Mouse (Mus musculus): Measurements from ENCODE around the gene Grsf1. TPM values are rescaled to one million over a fixed set of nuclear protein-coding genes. Genes with fewer than 3 reads are reported as not detected.

Grsf1 gene
- polyA plus RNA-seq, 1 experiment from 2014 or later: 57.8 TPM

- Histone ChIP-seq H3K4me1 (no peaks in the 10 kb centered on the region), H3K9me3 (replicated peaks) (no peaks in the 10 kb centered on the region), H3K36me3 (no peaks in the 10 kb centered on the region), H3K4me2 (no peak overlapping the region), H3K27me3 (peaks cover 27% of the 10 kb centered on the region), H3K9ac (no peak overlapping the region), H3K27ac (no peak overlapping the region), H3K4me3 (replicated peaks) (no peak overlapping the region)
- WGBS: 3% methylated on average over 6 of the region's 6 CpGs
- no peak for ATAC-seq (replicated peaks; ENCODE audit: low FRiP score)
Observed at GRCm38 (mm10) chr5:88685306-88685705, 9.3 kb upstream of the Grsf1 start.

- H3K9me3 ChIP-seq (replicated peaks): no peaks in the 10 kb centered on the region
- ATAC-seq (replicated peaks; ENCODE audit: low FRiP score): no peak
- H3K27me3 ChIP-seq: peaks cover 27% of the 10 kb centered on the region
- H3K4me1 ChIP-seq: no peaks in the 10 kb centered on the region
- H3K4me2 ChIP-seq: no peak overlapping the region
- no peak overlapping the region for H3K27ac ChIP-seq
- no peak overlapping the region for H3K9ac ChIP-seq
- WGBS: 8% methylated on average over 3 of the region's 3 CpGs
- no peaks in the 10 kb centered on the region for H3K36me3 ChIP-seq
- no peak overlapping the region for H3K4me3 ChIP-seq (replicated peaks)
Observed at GRCm38 (mm10) chr5:88684226-88684625, 8.3 kb upstream of the Grsf1 start.

- no peaks in the 10 kb centered on the region for H3K36me3 ChIP-seq
- peaks cover 27% of the 10 kb centered on the region for H3K27me3 ChIP-seq
- WGBS: 58% methylated on average over 9 of the region's 9 CpGs
- H3K27ac ChIP-seq: no peak overlapping the region
- H3K9ac ChIP-seq: no peak overlapping the region
- H3K4me2 ChIP-seq: no peak overlapping the region
- no peak for ATAC-seq (replicated peaks; ENCODE audit: low FRiP score)
- H3K4me1 ChIP-seq: no peaks in the 10 kb centered on the region
- H3K9me3 ChIP-seq (replicated peaks): no peaks in the 10 kb centered on the region
- H3K4me3 ChIP-seq (replicated peaks): no peak overlapping the region
Observed at GRCm38 (mm10) chr5:88683706-88684105, 7.7 kb upstream of the Grsf1 start.

GRCm38 (mm10) chr5:88680567-88680966, 4.6 kb upstream of the Grsf1 start:
- 84% methylated on average over 6 of the region's 6 CpGs for WGBS
- no peak for ATAC-seq (replicated peaks; ENCODE audit: low FRiP score)
- peaks cover 21% of the 10 kb centered on the region for H3K27me3 ChIP-seq
- no peak overlapping the region for H3K4me3 ChIP-seq (replicated peaks)
- no peaks in the 10 kb centered on the region for H3K36me3 ChIP-seq
- no peaks in the 10 kb centered on the region for H3K9me3 ChIP-seq (replicated peaks)
- H3K4me1 ChIP-seq: 0 out of 2 replicates have a peak, but pooled peaks cover 2% of the 10 kb centered on the region
- no peak overlapping the region for H3K4me2 ChIP-seq
- H3K9ac ChIP-seq: no peak overlapping the region
- H3K27ac ChIP-seq: no peak overlapping the region

GRCm38 (mm10) chr5:88679341-88679740, 3.4 kb upstream of the Grsf1 start:
- Histone ChIP-seq H3K9me3 (replicated peaks) (no peaks in the 10 kb centered on the region), H3K4me3 (replicated peaks) (no peak overlapping the region), H3K9ac (no peak overlapping the region), H3K27me3 (peaks cover 9% of the 10 kb centered on the region), H3K36me3 (no peaks in the 10 kb centered on the region), H3K27ac (no peak overlapping the region), H3K4me1 (peaks cover 7% of the 10 kb centered on the region), H3K4me2 (no peak overlapping the region)
- WGBS: 12% methylated on average over 6 of the region's 6 CpGs
- no peak for ATAC-seq (replicated peaks; ENCODE audit: low FRiP score)

GRCm38 (mm10) chr5:88678929-88679328, 3.0 kb upstream of the Grsf1 start:
- Histone ChIP-seq H3K9ac (no peak overlapping the region), H3K27ac (no peak overlapping the region), H3K4me1 (peaks cover 11% of the 10 kb centered on the region), H3K27me3 (peaks cover 6% of the 10 kb centered on the region), H3K36me3 (no peaks in the 10 kb centered on the region), H3K9me3 (replicated peaks) (no peaks in the 10 kb centered on the region), H3K4me3 (replicated peaks) (no peak overlapping the region), H3K4me2 (no peak overlapping the region)
- ATAC-seq (replicated peaks; ENCODE audit: low FRiP score): no peak
- WGBS: 40% methylated on average over 7 of the region's 7 CpGs

GRCm38 (mm10) chr5:88674703-88675442, 1.1 kb downstream of the Grsf1 start:
- H3K9ac ChIP-seq: peak overlapping the region; percentile 99
- H3K9me3 ChIP-seq (replicated peaks): no peaks in the 10 kb centered on the region
- peak; percentile 40; the same call in 1 of the 2 replicates for ATAC-seq (replicated peaks; ENCODE audit: low FRiP score)
- peak overlapping the region; percentile 96 for H3K27ac ChIP-seq
- under 1% methylated on average over 40 of the region's 47 CpGs for WGBS
- H3K4me1 ChIP-seq: peaks cover 18% of the 10 kb centered on the region
- peak overlapping the region; percentile 97 for H3K4me3 ChIP-seq (replicated peaks)
- peaks cover 33% of the 10 kb centered on the region for H3K36me3 ChIP-seq
- H3K4me2 ChIP-seq: peak overlapping the region; percentile 77
- H3K27me3 ChIP-seq: no peaks in the 10 kb centered on the region

- Histone ChIP-seq H3K4me2 (no peak overlapping the region), H3K4me3 (replicated peaks) (no peak overlapping the region), H3K27me3 (no peaks in the 10 kb centered on the region), H3K9me3 (replicated peaks) (no peaks in the 10 kb centered on the region), H3K9ac (no peak overlapping the region), H3K4me1 (no peaks in the 10 kb centered on the region), H3K36me3 (peaks cover 93% of the 10 kb centered on the region), H3K27ac (no peak overlapping the region)
- no peak for ATAC-seq (replicated peaks; ENCODE audit: low FRiP score)
- WGBS: 91% methylated on average over 5 of the region's 5 CpGs
Observed at GRCm38 (mm10) chr5:88663875-88664274, 12.1 kb downstream of the Grsf1 start.

- no peaks in the 10 kb centered on the region for H3K27me3 ChIP-seq
- ATAC-seq (replicated peaks; ENCODE audit: low FRiP score): no peak
- no peak overlapping the region for H3K4me3 ChIP-seq (replicated peaks)
- 93% methylated on average over 3 of the region's 3 CpGs for WGBS
- no peak overlapping the region for H3K4me2 ChIP-seq
- H3K9me3 ChIP-seq (replicated peaks): no peaks in the 10 kb centered on the region
- H3K4me1 ChIP-seq: no peaks in the 10 kb centered on the region
- H3K27ac ChIP-seq: no peak overlapping the region
- peaks cover 92% of the 10 kb centered on the region for H3K36me3 ChIP-seq
- H3K9ac ChIP-seq: no peak overlapping the region
Observed at GRCm38 (mm10) chr5:88663151-88663550, 12.8 kb downstream of the Grsf1 start.

GRCm38 (mm10) chr5:88657868-88658267, 18.1 kb downstream of the Grsf1 start:
- H3K4me3 ChIP-seq (replicated peaks): no peak overlapping the region
- ATAC-seq (replicated peaks; ENCODE audit: low FRiP score): no peak
- H3K9ac ChIP-seq: no peak overlapping the region
- H3K4me1 ChIP-seq: no peaks in the 10 kb centered on the region
- 95% methylated on average over 1 of the region's 1 CpGs for WGBS
- H3K9me3 ChIP-seq (replicated peaks): no peaks in the 10 kb centered on the region
- no peak overlapping the region for H3K27ac ChIP-seq
- no peak overlapping the region for H3K4me2 ChIP-seq
- H3K36me3 ChIP-seq: peaks cover 83% of the 10 kb centered on the region
- no peaks in the 10 kb centered on the region for H3K27me3 ChIP-seq

GRCm38 (mm10) chr5:88652589-88652988, 23.4 kb downstream of the Grsf1 start:
- no peak overlapping the region for H3K4me3 ChIP-seq (replicated peaks)
- H3K27ac ChIP-seq: no peak overlapping the region
- H3K36me3 ChIP-seq: peaks cover 85% of the 10 kb centered on the region
- no peaks in the 10 kb centered on the region for H3K27me3 ChIP-seq
- WGBS: 73% methylated on average over 5 of the region's 5 CpGs
- ATAC-seq (replicated peaks; ENCODE audit: low FRiP score): no peak
- no peak overlapping the region for H3K4me2 ChIP-seq
- H3K9ac ChIP-seq: no peak overlapping the region
- H3K4me1 ChIP-seq: no peaks in the 10 kb centered on the region
- H3K9me3 ChIP-seq (replicated peaks): no peaks in the 10 kb centered on the region

- WGBS: 87% methylated on average over 17 of the region's 17 CpGs
- no peak overlapping the region for H3K27ac ChIP-seq
- no peaks in the 10 kb centered on the region for H3K9me3 ChIP-seq (replicated peaks)
- no peak for ATAC-seq (replicated peaks; ENCODE audit: low FRiP score)
- H3K4me3 ChIP-seq (replicated peaks): no peak overlapping the region
- H3K4me2 ChIP-seq: no peak overlapping the region
- no peaks in the 10 kb centered on the region for H3K4me1 ChIP-seq
- no peak overlapping the region for H3K9ac ChIP-seq
- H3K27me3 ChIP-seq: no peaks in the 10 kb centered on the region
- H3K36me3 ChIP-seq: peaks cover 79% of the 10 kb centered on the region
Observed at GRCm38 (mm10) chr5:88649250-88650173, 26.5 kb downstream of the Grsf1 start.
